In the genomic region with DNA sequence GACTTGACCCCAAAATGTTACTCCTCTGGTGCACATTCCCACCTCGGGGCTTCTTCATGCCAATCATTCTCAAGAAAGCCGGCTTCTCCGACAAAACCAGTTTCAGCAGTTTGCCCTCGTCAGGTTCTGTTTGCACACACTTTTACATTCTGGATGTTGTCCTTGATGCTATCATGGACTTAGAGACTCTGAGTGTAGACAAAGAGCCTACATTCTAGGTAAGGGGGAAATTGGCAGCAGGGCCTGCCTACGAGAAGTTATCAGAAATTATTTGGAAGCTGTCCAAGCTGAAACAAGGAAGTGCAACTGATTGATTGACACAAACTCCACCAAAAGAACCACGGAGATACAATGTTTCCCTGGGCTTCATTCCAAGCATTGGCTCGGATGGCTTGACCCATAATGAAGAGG, we compare ENCODE assay signal across 10 mouse cellular contexts. TPM values are rescaled to one million over a fixed set of nuclear protein-coding genes. Genes with fewer than 3 reads are reported as not detected.
DNase-seq lines count a peak whose midpoint lies in the region; ATAC-seq and TF ChIP-seq lines count a peak whose summit lies in the region.
"Had no signal": no experiment of that assay in that cellular context is flagged by ENCODE, and none has a peak within 500 bp of the region (broad histone marks: within the 10 kb centered on the region; RNA-seq: fewer than 3 reads in every experiment).

No protein-coding gene starts in this region.

- 0 out of 2 replicates have a peak overlapping the region, but pooled peaks have one; percentile 39 for H3K27ac ChIP-seq in kidney, adult 2 months (ENCODE audit: insufficient read depth, low read depth, low read length)
- H3K27ac ChIP-seq in heart, adult 2 months, result peak overlapping the region; percentile 94
- H3K27ac ChIP-seq in liver, embryonic 12.5 days, result peak overlapping the region; percentile 91
- no peak overlapping the region for H3K27ac ChIP-seq in midbrain, embryonic 14.5 days (replicated peaks; ENCODE audit: low read depth, low read length)

- peaks cover 12% of the 10 kb centered on the region for H3K9me3 ChIP-seq in liver, embryonic 12.5 days (replicated peaks)
- 0 out of 2 replicates have a peak, but pooled peaks cover 4% of the 10 kb centered on the region for H3K9me3 ChIP-seq in midbrain, embryonic 14.5 days (ENCODE audit: control insufficient read depth, low read length)

- 33% methylated on average over 7 of the region's 7 CpGs for WGBS in kidney, adult 2 months
- 7% methylated on average over 7 of the region's 7 CpGs for WGBS in heart, adult 2 months
- WGBS in liver, embryonic 12.5 days (ENCODE audit: insufficient replicate concordance), result 20% methylated on average over 7 of the region's 7 CpGs
- 77% methylated on average over 7 of the region's 7 CpGs for WGBS in midbrain, embryonic 14.5 days

- TF ChIP-seq EP300 in heart, adult 2 months (IDR thresholded peaks at IDR 0.05; ENCODE audit: insufficient read depth, low read depth, low read length), result no peak

- no peaks in the 10 kb centered on the region for H3K79me2 ChIP-seq in heart, adult 2 months (replicated peaks; ENCODE audit: control insufficient read depth, insufficient read depth, low read length)

- H3K4me3 ChIP-seq in kidney, adult 2 months (ENCODE audit: insufficient read depth, low read depth, low read length), result no peak overlapping the region
- no peak overlapping the region for H3K4me3 ChIP-seq in heart, adult 2 months
- H3K4me3 ChIP-seq in liver, embryonic 12.5 days, result no peak overlapping the region
- H3K4me3 ChIP-seq in midbrain, embryonic 14.5 days (replicated peaks; ENCODE audit: low read depth, low read length), result no peak overlapping the region

- TF ChIP-seq CTCF in kidney, adult 2 months (conservative IDR thresholded peaks at IDR 0.05; ENCODE audit: insufficient read depth, insufficient read length, low read depth, low read length), result no peak
- TF ChIP-seq CTCF in heart, adult 2 months (IDR thresholded peaks at IDR 0.05), result no peak

- no peaks in the 10 kb centered on the region for H3K27me3 ChIP-seq in kidney, adult 2 months (replicated peaks; ENCODE audit: control insufficient read depth, insufficient read depth, low read length)
- no peaks in the 10 kb centered on the region for H3K27me3 ChIP-seq in heart, adult 2 months (ENCODE audit: control insufficient read depth, insufficient read depth, low read length)
- no peaks in the 10 kb centered on the region for H3K27me3 ChIP-seq in liver, embryonic 12.5 days (replicated peaks)
- H3K27me3 ChIP-seq in midbrain, embryonic 14.5 days (ENCODE audit: control insufficient read depth, insufficient read depth, low read length), result no peaks in the 10 kb centered on the region

- peak; percentile 29 for DNase-seq in kidney, adult 2 months
- DNase-seq in kidney, postnatal 10 days, result no peak
- DNase-seq in heart, adult 2 months, result peak; percentile 57 to 58
- peak; percentile 24 for DNase-seq in skeletal muscle tissue, adult 2 months (ENCODE audit: low read depth, low spot score)
- no peak for DNase-seq in midbrain, embryonic 14.5 days
- DNase-seq in frontal cortex, postnatal 14 days (ENCODE audit: low spot score in 2 of 2), result no peak
- no peak for DNase-seq in cerebellum, postnatal 36 days
- DNase-seq: layer of hippocampus, adult 9-11 months had no signal

- peaks cover 5% of the 10 kb centered on the region; the same call in 1 of the 2 replicates for H3K4me1 ChIP-seq in kidney, adult 2 months (ENCODE audit: control insufficient read depth, insufficient read depth, low read length)
- peaks cover 13% of the 10 kb centered on the region for H3K4me1 ChIP-seq in heart, adult 2 months (ENCODE audit: control insufficient read depth, insufficient read depth, low read length)
- peaks cover 34% of the 10 kb centered on the region for H3K4me1 ChIP-seq in liver, embryonic 12.5 days
- no peaks in the 10 kb centered on the region for H3K4me1 ChIP-seq in midbrain, embryonic 14.5 days (ENCODE audit: control insufficient read depth, insufficient read depth, low read length)

- H3K4me2 ChIP-seq in liver, embryonic 12.5 days, result peak overlapping the region; percentile 60
- no peak overlapping the region for H3K4me2 ChIP-seq in midbrain, embryonic 14.5 days (ENCODE audit: low read length)

- intact Hi-C loops in heart, adult 2 months (cut with DNase I), result loop anchor here (1.0 kb wide), 1 partner anchor 44 kb away; no protein-coding TSS in a partner anchor

- no peaks in the 10 kb centered on the region for H3K36me3 ChIP-seq in kidney, adult 2 months (ENCODE audit: control insufficient read depth, insufficient read depth, low read length)
- H3K36me3 ChIP-seq in heart, adult 2 months (ENCODE audit: control insufficient read depth, insufficient read depth, low read length), result peaks cover 11% of the 10 kb centered on the region
- no peaks in the 10 kb centered on the region for H3K36me3 ChIP-seq in liver, embryonic 12.5 days
- no peaks in the 10 kb centered on the region for H3K36me3 ChIP-seq in midbrain, embryonic 14.5 days (ENCODE audit: control insufficient read depth, insufficient read depth, low read length)

- TF ChIP-seq POLR2A in kidney, adult 2 months (IDR thresholded peaks at IDR 0.05; ENCODE audit: low read depth, low read length), result no peak
- TF ChIP-seq POLR2A in heart, adult 2 months (IDR thresholded peaks at IDR 0.05; ENCODE audit: insufficient read depth, low read depth, low read length), result no peak

- ATAC-seq in liver, embryonic 12.5 days, result peak; percentile 9
- ATAC-seq in midbrain, embryonic 14.5 days (ENCODE audit: low FRiP score, low TSS enrichment), result no peak
- ATAC-seq: forebrain, embryonic 16.5 days had no signal

- H3K9ac ChIP-seq in heart, adult 2 months (ENCODE audit: low read depth, low read length), result peak overlapping the region; percentile 52; the same call in 1 of the 2 replicates
- peak overlapping the region; percentile 44; the same call in 1 of the 2 replicates for H3K9ac ChIP-seq in liver, embryonic 12.5 days
- H3K9ac ChIP-seq in midbrain, embryonic 14.5 days (replicated peaks; ENCODE audit: low read length), result no peak overlapping the region

RNA-seq across cellular contexts. Expression of a gene that starts 43.5 kb away (rescaled TPM):
- 27.1 and 30.3 TPM in 2 replicates for polyA plus RNA-seq in kidney, adult 2 months (2012; rRNA removed)
- 10 to 100 TPM; 70.2 to 75.6 TPM for total RNA-seq in heart, adult 2 months (2021)
- polyA plus RNA-seq in heart, adult 2 months (2012; rRNA removed), result 21.4 and 38.8 TPM in 2 replicates
- 56.8 and 62.0 TPM in 2 replicates for polyA plus RNA-seq in liver, embryonic 12.5 days (2016; fragmentation: Nextera tagmentation; extraction: Ambion mirVana)
- 17.2 and 23.3 TPM in 2 replicates for polyA plus RNA-seq in midbrain, embryonic 14.5 days (2014; fragmentation: Nextera tagmentation; extraction: Ambion mirVana)

Comparison
In these comparisons a context has a peak if more than half of its experiments do, and no peak if none do; other contexts are left out.
1. DNase-seq: peak in kidney, adult 2 months (single experiment), heart, adult 2 months (2 of 2) and skeletal muscle tissue, adult 2 months (single experiment); none in kidney, postnatal 10 days (single experiment), midbrain, embryonic 14.5 days (single experiment), frontal cortex, postnatal 14 days (0 of 2) and cerebellum, postnatal 36 days (0 of 2).